Mouse (Mus musculus) hindbrain, embryonic 11.5 days (tissue): ENCODE measurements around the gene Kif21b. TPM values are rescaled to one million over a fixed set of nuclear protein-coding genes. Genes with fewer than 3 reads are reported as not detected.

Source experiments
- ATAC-seq: fragments of 200-750 bp; cut with Nextera tagmentation; 2 replicates; pipeline ENCODE4 v1.8.0; 2017; ENCODE audit warnings: mild to moderate bottlenecking, moderate TSS enrichment, moderate library complexity; ENCODE audit not compliant: low FRiP score
- DNase-seq: peaks from one replicate; pipeline ENCODE4 v3.0.0-alpha.2; 2015; ENCODE audit warnings: low spot score
- H3K27ac ChIP-seq: fragments of 300-500 bp; sonication (generic); 2 replicates; pipeline ENCODE4 v1.5.1; 2014; ENCODE audit warnings: mild to moderate bottlenecking, low read depth, low read length
- H3K27me3 ChIP-seq: fragments of 300-500 bp; sonication (generic); 2 replicates; pipeline ENCODE4 v1.6.1; 2014; ENCODE audit warnings: mild to moderate bottlenecking, low read length, moderate library complexity, mixed read lengths; ENCODE audit not compliant: control insufficient read depth, insufficient read depth
- H3K36me3 ChIP-seq: fragments of 300-500 bp; sonication (generic); 2 replicates; pipeline ENCODE4 v1.6.1; 2014; ENCODE audit warnings: mild to moderate bottlenecking, low read length, moderate library complexity, mixed read lengths; ENCODE audit not compliant: control insufficient read depth, insufficient read depth
- H3K4me1 ChIP-seq: fragments of 300-500 bp; sonication (generic); replicated peaks from 2 replicates; pipeline ENCODE4 v1.6.1; 2014; ENCODE audit warnings: low read length, mixed read lengths; ENCODE audit not compliant: control insufficient read depth, insufficient read depth
- H3K4me2 ChIP-seq: fragments of 300-500 bp; sonication (generic); replicated peaks from 2 replicates; pipeline ENCODE4 v1.6.1; 2014; ENCODE audit warnings: mild to moderate bottlenecking, low read depth, low read length
- H3K4me3 ChIP-seq: fragments of 300-500 bp; sonication (generic); 2 replicates; pipeline ENCODE4 v1.5.1; 2014; ENCODE audit warnings: low read depth, low read length
- H3K9ac ChIP-seq: fragments of 300-500 bp; sonication (generic); 2 replicates; pipeline ENCODE4 v1.6.1; 2014; ENCODE audit warnings: low read depth, low read length
- H3K9me3 ChIP-seq: fragments of 300-500 bp; sonication (generic); 2 replicates; pipeline ENCODE4 v1.6.1; 2016; ENCODE audit warnings: low read length; ENCODE audit not compliant: control insufficient read depth
- WGBS: fragments of 180-500 bp; shearing (Covaris S2); extraction: QIAGEN DNeasy Blood & Tissue Kit; methylation state at CpG from one replicate; pipeline ENCODE4 v1.1.7; 2014; 5-methylcytosine and 5-hydroxymethylcytosine counted together
- polyA plus RNA-seq: library from polyadenylated mRNA; unstranded; fragments of >200 nt; fragmentation: Nextera tagmentation; extraction: Ambion mirVana; gene quantifications from 2 replicates; pipeline ENCODE4 v1.2.1, GENCODE M21; 2014

The Kif21b gene
- polyA plus RNA-seq, 1 experiment from 2014 or later: 24.4 TPM

DNA sequence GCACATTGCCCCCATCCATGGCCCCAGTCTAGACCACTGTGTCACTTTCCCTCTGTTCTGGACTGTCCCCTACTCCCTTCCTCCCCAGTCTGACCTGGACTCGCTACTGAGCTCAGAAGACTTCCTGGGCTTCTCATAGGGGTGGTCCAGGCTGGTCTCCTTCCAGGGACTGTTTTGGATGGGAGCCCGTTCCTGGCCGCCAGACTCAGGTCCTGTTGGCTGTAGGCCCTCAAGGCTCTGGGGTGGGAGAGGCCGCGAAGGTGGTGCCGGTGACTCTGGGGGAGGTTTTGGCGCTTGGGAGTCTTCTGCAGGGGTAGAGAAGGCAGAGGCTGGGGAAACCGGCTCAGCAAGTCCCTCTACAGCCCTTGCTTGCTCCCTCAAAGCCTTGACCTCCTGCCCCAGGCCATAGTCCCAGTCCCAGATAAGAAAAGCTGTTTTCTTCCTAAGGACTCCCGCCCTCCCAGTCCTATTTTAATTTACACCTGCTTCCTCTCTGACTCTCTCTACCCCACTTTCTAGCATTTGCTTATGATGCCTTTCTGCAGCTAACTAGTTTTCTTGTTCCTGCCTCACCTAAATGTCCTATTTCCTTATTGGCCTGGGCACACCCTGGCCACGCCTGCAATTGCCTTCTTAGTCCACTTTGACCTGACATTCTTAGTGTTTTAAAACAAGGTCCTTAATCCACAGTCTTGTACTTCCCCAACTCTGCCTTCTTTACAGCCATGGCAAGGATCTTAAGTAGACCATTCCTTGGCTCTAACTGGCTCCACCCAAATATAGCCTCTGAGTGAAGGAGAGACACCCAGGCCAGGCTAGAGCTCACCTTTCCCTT is 89.1 kb downstream of the Kif21b start:
- Histone ChIP-seq H3K9ac (no peak overlapping the region), H3K4me2 (no peak overlapping the region), H3K9me3 (no peaks in the 10 kb centered on the region), H3K4me1 (no peaks in the 10 kb centered on the region; the same call in 1 of the 2 replicates), H3K36me3 (no peaks in the 10 kb centered on the region; the same call in none of the 2 replicates), H3K4me3 (no peak overlapping the region), H3K27me3 (no peaks in the 10 kb centered on the region), H3K27ac (no peak overlapping the region)
- WGBS: 94% methylated on average over 10 of the region's 10 CpGs
- no peak for DNase-seq
- ATAC-seq: no peak

GRCm38 (mm10) chr1:136222386-136222785 is 91.2 kb downstream of the Kif21b start:
- no peaks in the 10 kb centered on the region; the same call in 1 of the 2 replicates for H3K4me1 ChIP-seq
- no peak overlapping the region for H3K4me3 ChIP-seq
- WGBS: 88% methylated on average over 10 of the region's 10 CpGs
- H3K9ac ChIP-seq: no peak overlapping the region
- no peaks in the 10 kb centered on the region; the same call in none of the 2 replicates for H3K36me3 ChIP-seq
- H3K4me2 ChIP-seq: no peak overlapping the region
- DNase-seq: no peak
- H3K27me3 ChIP-seq: no peaks in the 10 kb centered on the region
- no peak overlapping the region for H3K27ac ChIP-seq
- ATAC-seq: no peak
- no peaks in the 10 kb centered on the region for H3K9me3 ChIP-seq

DNA sequence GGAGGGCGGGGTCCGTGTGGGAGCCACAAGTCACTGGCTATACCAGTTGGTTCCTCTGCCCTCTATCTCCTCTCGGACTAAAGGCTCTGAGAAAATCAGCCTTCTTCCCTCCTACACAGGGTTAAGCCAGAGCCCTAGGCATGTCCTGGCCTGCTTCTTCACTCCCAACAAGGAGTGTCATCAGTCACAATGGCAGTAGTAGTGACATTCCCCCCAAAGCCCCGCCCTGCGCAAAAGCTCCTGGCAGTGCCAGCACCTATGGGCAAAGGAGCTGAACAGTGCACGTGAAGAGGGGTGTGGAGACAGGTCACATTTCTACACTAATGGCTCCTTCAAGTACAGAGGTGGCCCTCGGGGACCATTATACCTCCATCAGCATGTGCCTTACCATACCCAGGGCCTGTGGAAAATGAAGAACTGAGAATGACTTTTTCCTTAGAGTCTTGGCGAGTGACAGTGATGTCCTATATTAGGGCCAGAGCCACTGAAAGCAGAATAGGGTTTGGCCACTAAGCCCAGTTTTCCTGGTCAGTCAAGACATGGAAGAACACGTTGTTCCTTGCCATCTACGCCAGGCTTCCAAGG is 92.7 kb downstream of the Kif21b start:
- no peaks in the 10 kb centered on the region; the same call in none of the 2 replicates for H3K36me3 ChIP-seq

GRCm38 (mm10) chr1:136225846-136226245 is 94.7 kb downstream of the Kif21b start:
- Histone ChIP-seq H3K27ac (no peak overlapping the region), H3K4me3 (no peak overlapping the region; the same call in 1 of the 2 replicates), H3K4me1 (peaks cover 28% of the 10 kb centered on the region), H3K9me3 (no peaks in the 10 kb centered on the region), H3K9ac (no peak overlapping the region), H3K27me3 (no peaks in the 10 kb centered on the region), H3K36me3 (no peaks in the 10 kb centered on the region; the same call in 1 of the 2 replicates), H3K4me2 (no peak overlapping the region)
- 92% methylated on average over 8 of the region's 8 CpGs for WGBS
- ATAC-seq: no peak
- DNase-seq: no peak

More for the DNA sequence above, 92.7 kb downstream of the Kif21b start:
- no peak for DNase-seq
- no peak for ATAC-seq
- H3K27ac ChIP-seq: no peak overlapping the region
- WGBS: 94% methylated on average over 10 of the region's 10 CpGs
- H3K9me3 ChIP-seq: no peaks in the 10 kb centered on the region
- no peak overlapping the region for H3K9ac ChIP-seq
- H3K27me3 ChIP-seq: no peaks in the 10 kb centered on the region
- H3K4me2 ChIP-seq: no peak overlapping the region
- no peak overlapping the region for H3K4me3 ChIP-seq
- peaks cover 10% of the 10 kb centered on the region for H3K4me1 ChIP-seq

DNA sequence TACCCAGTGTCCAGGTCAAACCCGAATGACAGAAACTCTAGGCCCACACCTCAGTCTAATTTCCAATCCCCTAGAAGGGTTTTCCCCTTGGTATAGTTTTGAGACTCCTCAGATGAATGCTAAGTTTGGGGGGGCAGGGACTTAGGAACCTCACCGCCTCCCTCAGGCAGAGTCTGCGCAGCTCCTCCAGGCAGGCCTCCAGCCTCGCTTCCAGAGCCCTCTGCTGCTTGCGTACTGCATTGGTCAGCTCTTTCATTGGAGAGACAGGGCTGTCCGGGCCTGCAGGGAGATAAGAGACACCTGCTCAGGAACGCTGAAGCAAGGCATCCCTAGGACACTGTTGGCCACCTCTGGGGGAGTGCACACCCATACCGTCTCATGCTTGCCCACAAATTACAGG is 95.4 kb downstream of the Kif21b start:
- Histone ChIP-seq H3K27me3 (no peaks in the 10 kb centered on the region), H3K9me3 (no peaks in the 10 kb centered on the region), H3K4me3 (no peak overlapping the region), H3K4me1 (peaks cover 34% of the 10 kb centered on the region), H3K36me3 (no peaks in the 10 kb centered on the region; the same call in 1 of the 2 replicates), H3K4me2 (no peak overlapping the region), H3K9ac (no peak overlapping the region), H3K27ac (no peak overlapping the region)
- DNase-seq: no peak
- ATAC-seq: no peak
- 89% methylated on average over 8 of the region's 8 CpGs for WGBS

Other genes starting within 250 kb of the Kif21b start
- gene Pkp1, start 212.2 kb upstream of the Kif21b start, polyA plus RNA-seq: 0.08 and 0.22 TPM in 2 replicates
- gene Igfn1, start 125.0 kb upstream of the Kif21b start, polyA plus RNA-seq: not detected in 2 replicates
- gene Tmem9, start 123.2 kb upstream of the Kif21b start, polyA plus RNA-seq: 60.8 and 84.0 TPM in 2 replicates
- gene Ascl5, start 80.6 kb upstream of the Kif21b start, polyA plus RNA-seq: not detected in 2 replicates
- gene Cacna1s, start 78.6 kb upstream of the Kif21b start, polyA plus RNA-seq: 0.20 and 0.43 TPM in 2 replicates
- gene Mroh3, start 81.4 kb downstream of the Kif21b start, polyA plus RNA-seq: 0.25 and 0.32 TPM in 2 replicates
- gene Inava, start 102.9 kb downstream of the Kif21b start, polyA plus RNA-seq: 13.9 and 14.3 TPM in 2 replicates
- gene Gpr25, start 129.5 kb downstream of the Kif21b start, polyA plus RNA-seq: not detected in 2 replicates
- 36.7 and 40.1 TPM in 2 replicates for gene Camsap2, start 214.7 kb downstream of the Kif21b start, polyA plus RNA-seq